Mouse (Mus musculus) heart, adult 2 months (tissue): ENCODE data around the gene Mvp. TPM values are rescaled to one million over a fixed set of nuclear protein-coding genes. Genes with fewer than 3 reads are reported as not detected.

ENCODE experiments used
- DNase-seq, 2 experiments: peaks; one replicate each; pipeline ENCODE4 v3.0.0; 2021
- H3K27ac ChIP-seq: fragments of 200-600 bp; 2 replicates; pipeline ENCODE4 v1.8.1; 2022
- H3K27me3 ChIP-seq: fragments of 200-500 bp; 2 replicates; pipeline ENCODE4 v1.6.1; 2012; ENCODE audit warnings: mild to moderate bottlenecking, low read length, inconsistent platforms, mixed read lengths; ENCODE audit not compliant: control insufficient read depth, insufficient read depth
- H3K36me3 ChIP-seq: fragments of 200-500 bp; 2 replicates; pipeline ENCODE4 v1.6.1; 2012; ENCODE audit warnings: low read length, inconsistent platforms; ENCODE audit not compliant: control insufficient read depth, insufficient read depth
- H3K4me1 ChIP-seq: fragments of 200-500 bp; 2 replicates; pipeline ENCODE4 v1.6.1; 2011; ENCODE audit warnings: low read length; ENCODE audit not compliant: control insufficient read depth, insufficient read depth
- H3K4me3 ChIP-seq: fragments of 200-600 bp; 2 replicates; pipeline ENCODE4 v1.8.1; 2022
- H3K79me2 ChIP-seq: fragments of 200-500 bp; replicated peaks from 2 replicates; pipeline ENCODE4 v1.6.1; 2012; ENCODE audit warnings: mild to moderate bottlenecking, inconsistent platforms, low read length, moderate library complexity, mixed read lengths; ENCODE audit not compliant: control insufficient read depth, insufficient read depth
- H3K9ac ChIP-seq: fragments of 200-500 bp; 2 replicates; pipeline ENCODE4 v1.6.1; 2012; ENCODE audit warnings: low read depth, mild to moderate bottlenecking, control low read depth, inconsistent platforms, low read length, mixed read lengths
- CTCF ChIP-seq: fragments of 200-600 bp; IDR thresholded peaks from 2 replicates; pipeline ENCODE4 v1.8.1; 2022; ENCODE audit warnings: antibody characterized with exemption, mild to moderate bottlenecking, moderate library complexity
- EP300 ChIP-seq: fragments of 200-500 bp; IDR thresholded peaks from 2 replicates; pipeline ENCODE4 v1.6.1; 2011; ENCODE audit warnings: low read depth, low read length, control low read depth; ENCODE audit not compliant: insufficient read depth
- POLR2A ChIP-seq: fragments of 200-500 bp; IDR thresholded peaks from 2 replicates; pipeline ENCODE4 v1.6.1; 2011; ENCODE audit warnings: mild to moderate bottlenecking, low read depth, low read length, control low read depth; ENCODE audit not compliant: insufficient read depth
- WGBS: fragments of 180-500 bp; shearing (Covaris S2); methylation state at CpG from one replicate; pipeline ENCODE4 v1.1.7; 2018; 5-methylcytosine and 5-hydroxymethylcytosine counted together
- intact Hi-C: fragments of 180-260 bp; cut with DNase I; formaldehyde crosslinking; loops from one replicate; pipeline ENCODE4 v1.15.1; 2025
- polyA plus RNA-seq: library from polyadenylated mRNA; depleted of rRNA; stranded (reverse); fragments of >200 nt; gene quantifications from 2 replicates; pipeline ENCODE4 v1.2.3, GENCODE M21; 2012
- total RNA-seq, 2 experiments: library from RNA; stranded (reverse); gene quantifications; 2 replicates each; pipeline ENCODE4 v1.2.3; 2021

Mvp gene
- total and polyA plus RNA-seq, 3 experiments: 48.8 to 59.1 (median 50.4) TPM

- no peaks in the 10 kb centered on the region for H3K36me3 ChIP-seq
- no peaks in the 10 kb centered on the region for H3K4me1 ChIP-seq
- no peak for DNase-seq
- 83% methylated on average over 6 of the region's 6 CpGs for WGBS
- intact Hi-C loops: no loop called here
- H3K9ac ChIP-seq: no peak overlapping the region
- no peak for TF ChIP-seq EP300
- TF ChIP-seq CTCF: no peak
- TF ChIP-seq POLR2A: no peak
- H3K27ac ChIP-seq: no peak overlapping the region
- H3K4me3 ChIP-seq: no peak overlapping the region
- H3K27me3 ChIP-seq: no peaks in the 10 kb centered on the region; the same call in 1 of the 2 replicates
- H3K79me2 ChIP-seq: no peaks in the 10 kb centered on the region
These were observed 47.1 kb downstream of the Mvp start for GRCm38 (mm10) chr7:126967361-126967760.

DNA sequence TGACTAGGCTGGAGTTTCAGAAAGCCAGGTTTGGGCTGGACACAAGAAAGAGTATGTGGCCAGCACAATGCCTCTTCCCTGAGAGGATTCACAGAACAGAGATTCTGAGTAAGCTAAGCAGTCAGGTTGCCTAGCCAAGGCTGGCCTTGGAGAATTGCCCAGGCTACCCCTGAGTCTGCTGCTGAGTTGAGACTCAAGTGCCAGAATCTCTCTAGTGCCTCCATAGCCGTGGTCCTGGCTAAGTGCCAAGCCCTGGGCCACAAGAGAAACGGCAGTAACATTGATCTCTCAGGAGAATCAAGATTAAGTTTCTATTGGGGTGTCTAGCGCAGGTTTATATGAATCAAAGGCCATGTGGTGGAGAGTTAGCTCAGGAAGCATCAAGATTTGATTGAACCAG, 48.9 kb downstream of the Mvp start:
- H3K79me2 ChIP-seq: no peaks in the 10 kb centered on the region
- no peaks in the 10 kb centered on the region for H3K36me3 ChIP-seq
- WGBS: 40% methylated on average over 3 of the region's 3 CpGs
- no peaks in the 10 kb centered on the region; the same call in 1 of the 2 replicates for H3K27me3 ChIP-seq
- H3K4me1 ChIP-seq: no peaks in the 10 kb centered on the region
- DNase-seq: no peak
- TF ChIP-seq CTCF (no peak), EP300 (no peak), POLR2A (no peak)
- H3K4me3 ChIP-seq: no peak overlapping the region
- intact Hi-C loops: no loop called here
- H3K27ac ChIP-seq: no peak overlapping the region
- H3K9ac ChIP-seq: no peak overlapping the region

- no peaks in the 10 kb centered on the region; the same call in 1 of the 2 replicates for H3K27me3 ChIP-seq
- no peak overlapping the region for H3K4me3 ChIP-seq
- TF ChIP-seq CTCF: peak; percentile 66
- no peak for TF ChIP-seq POLR2A
- 0 out of 2 replicates have a peak, but pooled peaks have one; percentile 27 for TF ChIP-seq EP300
- no peak overlapping the region for H3K27ac ChIP-seq
- intact Hi-C loops: loop anchor here (5.0 kb wide), 1 partner anchor 141 kb away; no protein-coding TSS in a partner anchor
- DNase-seq: peak in 1 of 2 experiments; percentile 34
- H3K4me1 ChIP-seq: no peaks in the 10 kb centered on the region
- H3K36me3 ChIP-seq: no peaks in the 10 kb centered on the region
- no peak overlapping the region for H3K9ac ChIP-seq
- no peaks in the 10 kb centered on the region for H3K79me2 ChIP-seq
- WGBS: 40% methylated on average over 19 of the region's 19 CpGs
These were observed 50.7 kb downstream of the Mvp start for GRCm38 (mm10) chr7:126963548-126964286.

- H3K4me3 ChIP-seq: no peak overlapping the region
- no peak overlapping the region for H3K9ac ChIP-seq
- H3K4me1 ChIP-seq: no peaks in the 10 kb centered on the region
- no peaks in the 10 kb centered on the region for H3K36me3 ChIP-seq
- whole genome bisulfite sequencing: 85% methylated on average over 4 of the region's 4 CpGs
- H3K27ac ChIP-seq: no peak overlapping the region
- DNase-seq: no peak
- intact Hi-C loops: loop anchor here (5.0 kb wide), 1 partner anchor 140 kb away; no protein-coding TSS in a partner anchor
- TF ChIP-seq CTCF (no peak), POLR2A (no peak)
- H3K27me3 ChIP-seq: no peaks in the 10 kb centered on the region; the same call in 1 of the 2 replicates
- H3K79me2 ChIP-seq: no peaks in the 10 kb centered on the region
These were observed 52.5 kb downstream of the Mvp start for GRCm38 (mm10) chr7:126961965-126962364.

GRCm38 (mm10) chr7:126961095-126961494, 53.3 kb downstream of the Mvp start:
- Histone ChIP-seq H3K27ac (no peak overlapping the region), H3K36me3 (no peaks in the 10 kb centered on the region), H3K79me2 (no peaks in the 10 kb centered on the region), H3K4me3 (no peak overlapping the region), H3K27me3 (no peaks in the 10 kb centered on the region; the same call in 1 of the 2 replicates), H3K4me1 (no peaks in the 10 kb centered on the region), H3K9ac (no peak overlapping the region)
- no peak for DNase-seq
- intact Hi-C loops: loop anchor here (5.0 kb wide), 1 partner anchor 139 kb away; no protein-coding TSS in a partner anchor
- TF ChIP-seq CTCF (no peak), EP300 (no peak), POLR2A (no peak)
- WGBS: 86% methylated on average over 5 of the region's 5 CpGs

DNA sequence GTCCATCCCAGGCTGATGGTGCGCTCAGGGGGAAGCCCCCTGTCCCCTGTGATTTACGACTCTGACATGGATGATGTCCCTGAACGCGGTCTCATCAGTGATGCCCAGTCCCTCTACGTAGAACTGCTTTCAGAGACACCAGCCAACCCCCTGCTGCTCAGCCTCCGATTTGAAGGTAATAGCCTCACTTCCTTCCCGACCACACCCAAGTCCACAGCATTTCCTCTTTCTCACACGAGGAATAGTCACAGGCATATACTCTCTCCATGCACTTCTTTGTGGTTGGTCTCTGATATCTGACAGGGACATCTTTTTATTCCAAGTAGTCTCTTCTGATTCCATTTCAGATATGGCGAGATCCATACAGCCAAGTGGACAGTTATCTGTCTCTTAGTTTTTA, 54.6 kb downstream of the Mvp start:
- no peak for DNase-seq
- Histone ChIP-seq H3K9ac (no peak overlapping the region), H3K36me3 (no peaks in the 10 kb centered on the region), H3K27me3 (no peaks in the 10 kb centered on the region; the same call in 1 of the 2 replicates), H3K4me1 (no peaks in the 10 kb centered on the region), H3K27ac (no peak overlapping the region), H3K79me2 (no peaks in the 10 kb centered on the region), H3K4me3 (no peak overlapping the region)
- intact Hi-C loops: loop anchor here (5.0 kb wide), 1 partner anchor 137 kb away; no protein-coding TSS in a partner anchor
- WGBS: 51% methylated on average over 9 of the region's 9 CpGs
- TF ChIP-seq POLR2A: no peak
- TF ChIP-seq EP300: no peak
- TF ChIP-seq CTCF: no peak
